Mouse (Mus musculus) embryonic facial prominence, embryonic 12.5 days (tissue): ENCODE measurements around the gene Gapdh. TPM values are rescaled to one million over a fixed set of nuclear protein-coding genes. Genes with fewer than 3 reads are reported as not detected.

Experiments used
- ATAC-seq: fragments of 200-750 bp; cut with Nextera tagmentation; 2 replicates; pipeline ENCODE4 v1.8.0; 2017; ENCODE audit not compliant: insufficient number of reproducible peaks, insufficient read depth, low FRiP score, low TSS enrichment
- H3K27ac ChIP-seq: fragments of 300-500 bp; sonication (generic); 2 replicates; pipeline ENCODE4 v1.5.1; 2016; ENCODE audit warnings: mild to moderate bottlenecking
- H3K27me3 ChIP-seq: fragments of 300-500 bp; sonication (generic); 2 replicates; pipeline ENCODE4 v1.6.1; 2016; ENCODE audit warnings: mild to moderate bottlenecking, moderate library complexity
- H3K36me3 ChIP-seq: fragments of 300-500 bp; sonication (generic); 2 replicates; pipeline ENCODE4 v1.6.1; 2016; ENCODE audit warnings: mild to moderate bottlenecking
- H3K4me1 ChIP-seq: fragments of 300-500 bp; sonication (generic); 2 replicates; pipeline ENCODE4 v1.6.1; 2016
- H3K4me2 ChIP-seq: fragments of 300-500 bp; sonication (generic); replicated peaks from 2 replicates; pipeline ENCODE4 v1.6.1; 2016; ENCODE audit warnings: mild to moderate bottlenecking, moderate library complexity
- H3K4me3 ChIP-seq: fragments of 300-500 bp; sonication (generic); 2 replicates; pipeline ENCODE4 v1.5.1; 2016; ENCODE audit warnings: mild to moderate bottlenecking
- H3K9ac ChIP-seq: fragments of 300-500 bp; sonication (generic); 2 replicates; pipeline ENCODE4 v1.6.1; 2016; ENCODE audit warnings: mild to moderate bottlenecking, moderate library complexity
- H3K9me3 ChIP-seq: fragments of 300-500 bp; sonication (generic); 2 replicates; pipeline ENCODE4 v1.6.1; 2016; ENCODE audit warnings: mild to moderate bottlenecking, moderate library complexity
- WGBS: fragments of 180-500 bp; shearing (Covaris S2); methylation state at CpG from one replicate; pipeline ENCODE4 v1.1.7; 2016; 5-methylcytosine and 5-hydroxymethylcytosine counted together
- polyA plus RNA-seq: library from polyadenylated mRNA; unstranded; fragments of >200 nt; fragmentation: Nextera tagmentation; extraction: Ambion mirVana; gene quantifications from 2 replicates; pipeline ENCODE4 v1.2.1, GENCODE M21; 2016

Gene Gapdh
- polyA plus RNA-seq, 1 experiment from 2014 or later: 1,846 TPM

- peaks cover 35% of the 10 kb centered on the region for H3K36me3 ChIP-seq
- no peak for ATAC-seq
- no peak overlapping the region for H3K4me3 ChIP-seq
- peak overlapping the region; percentile 93 for H3K4me2 ChIP-seq
- H3K9me3 ChIP-seq: no peaks in the 10 kb centered on the region
- 57% methylated on average over 10 of the region's 10 CpGs for WGBS
- H3K27ac ChIP-seq: no peak overlapping the region; the same call in 1 of the 2 replicates
- peak overlapping the region; percentile 20; the same call in 1 of the 2 replicates for H3K9ac ChIP-seq
- H3K27me3 ChIP-seq: no peaks in the 10 kb centered on the region
- peaks cover 34% of the 10 kb centered on the region for H3K4me1 ChIP-seq
Observed at GRCm38 (mm10) chr6:125147329-125147728, 18.9 kb downstream of the Gapdh start.

GRCm38 (mm10) chr6:125146797-125147196 is 19.5 kb downstream of the Gapdh start:
- no peak for ATAC-seq
- Histone ChIP-seq H3K4me3 (peak overlapping the region; percentile 74; the same call in 1 of the 2 replicates), H3K9me3 (no peaks in the 10 kb centered on the region), H3K4me1 (peaks cover 34% of the 10 kb centered on the region), H3K4me2 (peak overlapping the region; percentile 93), H3K9ac (peak overlapping the region; percentile 20; the same call in 1 of the 2 replicates), H3K27ac (no peak overlapping the region), H3K27me3 (no peaks in the 10 kb centered on the region), H3K36me3 (peaks cover 35% of the 10 kb centered on the region)
- WGBS: 84% methylated on average over 4 of the region's 4 CpGs

GRCm38 (mm10) chr6:125146148-125146547 is 20.1 kb downstream of the Gapdh start:
- no peak for ATAC-seq
- WGBS: 44% methylated on average over 7 of the region's 7 CpGs
- Histone ChIP-seq H3K9ac (peak overlapping the region; percentile 88), H3K27me3 (no peaks in the 10 kb centered on the region), H3K4me2 (peak overlapping the region; percentile 93), H3K4me3 (peak overlapping the region; percentile 74), H3K27ac (peak overlapping the region; percentile 93), H3K4me1 (peaks cover 34% of the 10 kb centered on the region), H3K36me3 (peaks cover 35% of the 10 kb centered on the region), H3K9me3 (no peaks in the 10 kb centered on the region)

DNA sequence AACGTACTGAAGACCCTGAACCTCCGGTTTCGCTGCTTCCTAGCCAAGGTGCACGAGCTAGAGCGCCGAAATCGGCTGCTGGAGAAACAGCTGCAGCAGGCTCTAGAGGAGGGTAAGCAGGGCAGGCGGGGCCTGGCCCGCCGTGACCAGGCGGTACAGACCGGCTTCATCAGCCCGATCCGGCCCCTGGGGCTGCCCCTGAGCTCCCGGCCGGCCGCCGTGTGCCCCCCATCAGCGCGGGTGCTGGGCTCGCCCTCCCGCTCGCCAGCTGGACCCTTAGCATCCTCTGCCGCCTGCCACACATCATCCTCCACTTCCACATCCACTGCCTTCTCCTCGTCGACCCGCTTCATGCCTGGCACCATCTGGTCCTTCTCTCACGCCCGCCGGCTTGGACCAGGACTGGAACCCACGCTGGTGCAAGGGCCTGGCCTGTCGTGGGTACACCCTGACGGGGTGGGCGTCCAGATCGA is 20.8 kb downstream of the Gapdh start:
- Histone ChIP-seq H3K9me3 (no peaks in the 10 kb centered on the region), H3K4me1 (peaks cover 34% of the 10 kb centered on the region), H3K27ac (peak overlapping the region; percentile 93), H3K4me2 (peak overlapping the region; percentile 93), H3K36me3 (peaks cover 40% of the 10 kb centered on the region), H3K4me3 (peak overlapping the region; percentile 74), H3K27me3 (no peaks in the 10 kb centered on the region), H3K9ac (peak overlapping the region; percentile 88)
- WGBS: 2% methylated on average over 35 of the region's 35 CpGs
- ATAC-seq: peak; percentile 59

DNA sequence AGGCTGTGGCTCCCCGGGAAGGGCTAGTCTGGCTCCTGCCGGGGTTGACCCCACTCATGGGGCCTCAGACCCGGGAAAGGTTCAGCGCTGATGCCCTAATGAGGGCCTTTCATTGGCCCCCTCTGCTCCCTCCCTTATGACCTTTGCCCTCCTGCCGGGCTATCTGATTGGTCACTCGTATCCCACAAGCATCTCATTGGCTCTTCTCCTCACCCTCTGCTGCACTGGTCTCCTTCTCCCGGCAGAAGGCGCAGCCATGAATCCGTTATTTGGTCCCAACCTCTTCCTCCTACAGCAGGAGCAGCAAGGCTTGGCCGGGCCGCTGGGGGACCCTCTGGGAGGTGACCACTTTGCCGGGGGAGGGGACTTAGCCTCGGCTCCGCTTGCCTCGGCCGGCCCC is 21.3 kb downstream of the Gapdh start, which contains the start of gene Iffo1:
Gene Iffo1 (plus strand): TSS at position 241 of the 400 bp plus-strand sequence.
- peak; percentile 92 for ATAC-seq
- H3K9me3 ChIP-seq: no peaks in the 10 kb centered on the region
- WGBS: 0% methylated on average over 16 of the region's 16 CpGs
- no peaks in the 10 kb centered on the region for H3K27me3 ChIP-seq
- H3K4me1 ChIP-seq: peaks cover 34% of the 10 kb centered on the region
- peaks cover 45% of the 10 kb centered on the region for H3K36me3 ChIP-seq
- H3K4me2 ChIP-seq: peak within 1 kb of the TSS; percentile 93
- peak within 1 kb of the TSS; percentile 93 for H3K27ac ChIP-seq
- H3K9ac ChIP-seq: peak within 1 kb of the TSS; percentile 88
- peak within 1 kb of the TSS; percentile 74 for H3K4me3 ChIP-seq

DNA sequence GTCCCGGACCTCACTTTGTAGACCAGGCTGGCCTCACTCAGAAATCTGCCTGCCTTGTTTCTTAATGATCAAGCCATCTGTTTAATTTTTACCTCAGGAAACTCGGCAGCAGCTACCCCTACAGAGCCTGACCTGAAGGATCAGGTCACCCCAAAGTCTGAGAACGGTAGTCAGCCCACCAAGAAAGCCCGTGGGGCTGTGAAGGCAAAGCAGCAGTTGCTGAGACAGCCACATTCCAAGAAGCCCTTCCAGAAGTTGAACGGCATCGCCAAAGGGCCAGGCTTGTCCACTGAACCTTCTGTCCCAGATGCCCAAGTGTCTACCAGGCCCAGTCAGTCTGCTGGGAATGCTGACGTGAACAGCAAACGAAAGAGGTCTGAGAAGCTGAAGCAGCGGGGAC is 22.4 kb downstream of the Gapdh start:
- no peak overlapping the region for H3K9ac ChIP-seq
- H3K4me2 ChIP-seq: no peak overlapping the region
- H3K9me3 ChIP-seq: no peaks in the 10 kb centered on the region
- H3K27me3 ChIP-seq: no peaks in the 10 kb centered on the region
- peaks cover 55% of the 10 kb centered on the region for H3K36me3 ChIP-seq
- no peak overlapping the region for H3K4me3 ChIP-seq
- WGBS: 82% methylated on average over 9 of the region's 9 CpGs
- H3K27ac ChIP-seq: 0 out of 2 replicates have a peak overlapping the region, but pooled peaks have one; percentile 19
- no peak for ATAC-seq
- H3K4me1 ChIP-seq: peaks cover 34% of the 10 kb centered on the region

DNA sequence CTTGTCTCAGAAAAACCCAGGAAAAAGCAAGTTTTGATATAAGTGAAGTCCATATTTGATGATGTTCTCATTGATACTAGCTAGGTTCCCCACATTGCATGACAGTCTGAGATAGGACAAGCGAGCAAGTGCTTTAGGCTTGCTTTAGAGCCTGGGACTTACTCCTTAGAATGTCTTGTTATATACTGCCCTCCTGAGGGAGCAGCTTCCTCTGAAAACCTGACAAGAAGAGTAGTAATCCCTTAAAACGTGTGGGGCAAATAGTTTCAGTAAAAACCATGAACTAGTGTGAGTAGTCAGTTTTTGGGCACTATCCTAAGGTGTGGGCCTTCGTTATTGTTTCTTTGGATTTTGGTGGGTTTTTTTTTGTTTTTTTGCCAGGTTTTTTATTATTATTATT is 23.1 kb downstream of the Gapdh start:
- Histone ChIP-seq H3K4me1 (peaks cover 31% of the 10 kb centered on the region), H3K4me2 (no peak overlapping the region), H3K9ac (no peak overlapping the region), H3K4me3 (no peak overlapping the region), H3K27ac (no peak overlapping the region), H3K9me3 (no peaks in the 10 kb centered on the region), H3K27me3 (no peaks in the 10 kb centered on the region), H3K36me3 (peaks cover 62% of the 10 kb centered on the region)
- 83% methylated on average over 3 of the region's 3 CpGs for WGBS
- no peak for ATAC-seq

GRCm38 (mm10) chr6:125142436-125142835 is 23.8 kb downstream of the Gapdh start:
- Histone ChIP-seq H3K4me1 (peaks cover 27% of the 10 kb centered on the region), H3K9me3 (no peaks in the 10 kb centered on the region), H3K27me3 (no peaks in the 10 kb centered on the region), H3K4me3 (no peak overlapping the region), H3K27ac (no peak overlapping the region), H3K9ac (no peak overlapping the region), H3K4me2 (no peak overlapping the region), H3K36me3 (peaks cover 69% of the 10 kb centered on the region)
- no peak for ATAC-seq
- WGBS: 92% methylated on average over 8 of the region's 8 CpGs

DNA sequence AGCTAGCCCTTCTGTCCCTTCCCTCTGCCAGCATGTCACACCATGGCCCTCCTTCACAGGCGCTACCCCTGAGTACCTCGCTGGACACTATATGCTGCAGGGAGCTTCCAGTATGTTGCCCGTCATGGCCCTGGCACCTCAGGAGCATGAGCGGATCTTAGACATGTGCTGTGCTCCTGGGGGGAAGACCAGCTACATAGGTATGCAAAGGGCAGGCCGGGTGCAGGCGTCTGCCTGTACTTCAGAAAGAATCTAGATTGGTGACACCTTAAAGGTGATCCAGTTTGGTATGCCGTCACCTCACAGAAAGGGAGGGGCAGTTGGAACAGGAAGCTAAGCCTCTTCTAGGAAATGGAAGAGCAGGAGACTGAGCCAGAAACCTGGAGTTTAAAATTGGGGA is 26.5 kb downstream of the Gapdh start:
- H3K36me3 ChIP-seq: peaks cover 93% of the 10 kb centered on the region

DNA sequence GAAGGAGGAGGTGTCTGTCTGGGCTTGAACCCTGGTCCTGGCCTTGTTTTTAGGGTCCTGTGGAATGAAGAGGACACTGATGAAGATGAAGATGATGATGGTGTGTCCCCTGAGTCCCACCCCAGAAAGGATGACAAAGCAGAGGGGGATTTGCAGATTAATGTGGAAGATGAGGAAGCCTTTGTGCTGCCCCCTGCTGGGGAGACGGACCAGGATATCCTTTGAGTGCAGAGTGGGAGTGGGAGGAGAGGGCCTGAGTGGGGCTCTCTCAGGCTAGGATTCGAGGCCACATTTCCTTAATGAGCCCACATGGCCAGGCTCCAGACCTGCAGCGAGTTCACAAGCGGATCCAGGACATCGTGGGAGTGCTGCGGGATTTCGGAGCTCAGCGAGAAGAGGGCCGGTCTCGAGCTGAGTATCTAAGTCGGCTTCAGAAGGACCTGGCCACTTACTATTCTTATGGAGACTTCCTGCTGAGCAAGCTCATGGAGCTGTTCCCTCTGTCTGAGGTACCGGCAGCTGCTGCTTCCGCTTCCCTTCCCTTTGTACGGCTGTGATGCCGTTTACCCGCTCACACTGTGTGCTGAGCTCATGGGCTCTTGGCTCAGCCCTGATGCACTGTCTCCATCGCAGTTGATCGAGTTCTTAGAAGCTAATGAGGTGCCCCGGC is 29.1 kb downstream of the Gapdh start:
- Histone ChIP-seq H3K36me3 (peaks cover 88% of the 10 kb centered on the region), H3K27me3 (no peaks in the 10 kb centered on the region), H3K27ac (no peak overlapping the region), H3K9ac (no peak overlapping the region), H3K4me3 (no peak overlapping the region), H3K9me3 (no peaks in the 10 kb centered on the region), H3K4me2 (no peak overlapping the region), H3K4me1 (peaks cover 9% of the 10 kb centered on the region)
- 92% methylated on average over 19 of the region's 19 CpGs for WGBS
- no peak for ATAC-seq

More for the DNA sequence above, 26.5 kb downstream of the Gapdh start:
- no peak for ATAC-seq
- no peak overlapping the region for H3K27ac ChIP-seq
- 0 out of 2 replicates have a peak, but pooled peaks cover 7% of the 10 kb centered on the region for H3K4me1 ChIP-seq
- 92% methylated on average over 7 of the region's 7 CpGs for WGBS
- H3K4me2 ChIP-seq: no peak overlapping the region
- no peak overlapping the region for H3K4me3 ChIP-seq
- no peaks in the 10 kb centered on the region for H3K9me3 ChIP-seq
- no peak overlapping the region for H3K9ac ChIP-seq
- H3K27me3 ChIP-seq: no peaks in the 10 kb centered on the region

DNA sequence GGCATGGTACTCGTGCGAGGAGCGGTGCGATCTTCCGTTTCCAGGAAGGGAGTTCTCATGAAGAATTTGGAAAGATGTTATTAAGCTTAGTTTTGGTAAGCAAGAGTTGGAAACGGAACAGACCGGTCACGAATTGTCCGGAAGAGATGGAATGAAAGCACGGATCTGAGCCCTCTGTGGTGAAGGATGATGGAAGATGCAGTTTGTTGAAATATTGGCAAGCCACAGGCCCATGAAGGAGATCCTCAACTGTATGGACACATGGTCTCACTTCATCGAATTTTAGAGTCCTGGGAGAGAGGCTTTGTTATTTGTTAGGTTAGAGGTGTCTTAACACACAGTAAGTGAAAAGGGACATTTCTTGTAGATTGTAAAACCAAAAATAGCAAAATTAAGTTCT is 33.8 kb downstream of the Gapdh start:
- H3K27ac ChIP-seq: no peak overlapping the region

More for the DNA sequence above, 33.8 kb downstream of the Gapdh start:
- H3K4me1 ChIP-seq: peaks cover 9% of the 10 kb centered on the region
- H3K9me3 ChIP-seq: no peaks in the 10 kb centered on the region
- H3K27me3 ChIP-seq: no peaks in the 10 kb centered on the region
- no peak for ATAC-seq
- peaks cover 65% of the 10 kb centered on the region for H3K36me3 ChIP-seq
- peak overlapping the region; percentile 79 for H3K4me3 ChIP-seq
- 8% methylated on average over 11 of the region's 11 CpGs for WGBS
- peak overlapping the region; percentile 67 for H3K9ac ChIP-seq
- H3K4me2 ChIP-seq: peak overlapping the region; percentile 70
